Mouse (Mus musculus) midbrain, embryonic 14.5 days (tissue): ENCODE measurements at regions not wholly inside any gene's neighbourhood (a gene's known extent, or its start where the extent isn't known, plus 50 kb on each side); places are given as distances from the start of the nearest gene placed in this dataset.

Source experiments
- ATAC-seq: fragments of 200-750 bp; cut with Nextera tagmentation; 2 replicates; pipeline ENCODE4 v1.8.0; 2017; ENCODE audit warnings: moderate number of reproducible peaks, moderate library complexity; ENCODE audit not compliant: low FRiP score, low TSS enrichment
- DNase-seq: peaks from one replicate; pipeline ENCODE4 v3.0.0-alpha.2; 2015
- H3K27ac ChIP-seq: fragments of 300-500 bp; sonication (generic); replicated peaks from 2 replicates; pipeline ENCODE4 v1.5.1; 2014; ENCODE audit warnings: mild to moderate bottlenecking, low read depth, low read length, moderate library complexity
- H3K27me3 ChIP-seq: fragments of 300-500 bp; sonication (generic); 2 replicates; pipeline ENCODE4 v1.6.1; 2014; ENCODE audit warnings: low read length, control low read depth, mixed read lengths; ENCODE audit not compliant: control insufficient read depth, insufficient read depth
- H3K36me3 ChIP-seq: fragments of 300-500 bp; sonication (generic); 2 replicates; pipeline ENCODE4 v1.6.1; 2014; ENCODE audit warnings: low read length, control low read depth; ENCODE audit not compliant: control insufficient read depth, insufficient read depth
- H3K4me1 ChIP-seq: fragments of 300-500 bp; sonication (generic); 2 replicates; pipeline ENCODE4 v1.6.1; 2014; ENCODE audit warnings: mild to moderate bottlenecking, antibody characterized with exemption, low read length, control low read depth; ENCODE audit not compliant: control insufficient read depth, insufficient read depth
- H3K4me2 ChIP-seq: fragments of 300-500 bp; sonication (generic); 2 replicates; pipeline ENCODE4 v1.6.1; 2014; ENCODE audit warnings: mild to moderate bottlenecking, low read length, moderate library complexity
- H3K4me3 ChIP-seq: fragments of 300-500 bp; sonication (generic); replicated peaks from 2 replicates; pipeline ENCODE4 v1.5.1; 2014; ENCODE audit warnings: low read depth, low read length
- H3K9ac ChIP-seq: fragments of 300-500 bp; sonication (generic); replicated peaks from 2 replicates; pipeline ENCODE4 v1.6.1; 2014; ENCODE audit warnings: mild to moderate bottlenecking, low read length, moderate library complexity
- H3K9me3 ChIP-seq: fragments of 300-500 bp; sonication (generic); 2 replicates; pipeline ENCODE4 v1.6.1; 2016; ENCODE audit warnings: low read length, control low read depth, mixed read lengths; ENCODE audit not compliant: control insufficient read depth
- WGBS: fragments of 180-500 bp; shearing (Covaris S2); extraction: QIAGEN DNeasy Blood & Tissue Kit; methylation state at CpG from one replicate; pipeline ENCODE4 v1.1.7; 2014; 5-methylcytosine and 5-hydroxymethylcytosine counted together

DNA sequence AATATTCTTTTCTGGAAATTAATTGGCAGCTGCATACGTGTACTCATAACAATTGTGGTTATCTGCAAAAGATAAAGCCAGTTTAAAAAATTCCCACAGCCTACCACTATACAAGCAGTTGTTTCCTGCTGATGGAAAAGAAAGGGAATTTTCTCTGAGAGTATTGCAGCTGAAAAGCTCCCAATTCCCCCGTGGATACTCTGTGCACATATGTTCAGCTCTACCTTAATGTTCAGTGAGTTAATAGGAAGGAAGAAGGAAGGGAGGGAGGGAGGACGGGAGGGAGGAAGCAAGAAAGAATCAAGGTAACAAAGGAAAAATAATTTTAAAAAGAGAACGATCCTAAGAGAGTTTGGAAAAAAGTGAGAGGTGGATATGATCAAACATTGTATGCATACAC, 1333.9 kb upstream of the Slc10a2 start:
- Histone ChIP-seq H3K27ac (no peak overlapping the region), H3K36me3 (no peaks in the 10 kb centered on the region), H3K27me3 (no peaks in the 10 kb centered on the region), H3K4me1 (no peaks in the 10 kb centered on the region), H3K9me3 (no peaks in the 10 kb centered on the region), H3K4me3 (no peak overlapping the region), H3K4me2 (no peak overlapping the region), H3K9ac (no peak overlapping the region)
- peak; percentile 52 for DNase-seq
- 65% methylated on average over 4 of the region's 4 CpGs for WGBS
- ATAC-seq, result no peak
